In genomic region chr5:137746282-137746850, GRCm38 (mm10) we compare ENCODE assay signal across 8 mouse cellular contexts. TPM values are rescaled to one million over a fixed set of nuclear protein-coding genes. Genes with fewer than 3 reads are reported as not detected.
DNase-seq lines count a peak whose midpoint lies in the region; ATAC-seq lines count a peak whose summit lies in the region.

No protein-coding gene starts in this region.

- peak overlapping the region; percentile 96 for H3K9ac ChIP-seq in intestine, embryonic 16.5 days (ENCODE audit: low read depth, low read length)
- peak overlapping the region; percentile 79 for H3K9ac ChIP-seq in lung, embryonic 15.5 days

- no peaks in the 10 kb centered on the region for H3K9me3 ChIP-seq in intestine, embryonic 16.5 days (ENCODE audit: control insufficient read depth, low read length)
- no peaks in the 10 kb centered on the region for H3K9me3 ChIP-seq in lung, embryonic 15.5 days

- peak; percentile 56 for ATAC-seq in intestine, embryonic 16.5 days
- ATAC-seq in lung, embryonic 15.5 days (ENCODE audit: borderline replicate concordance, extremely low read depth, low FRiP score, low TSS enrichment): peak; percentile 32
- peak; percentile 7; the same call in 1 of the 2 replicates for ATAC-seq in neutrophil, adult 5-6 weeks (ENCODE audit: extremely low read depth, insufficient number of reproducible peaks, low FRiP score, poor library complexity, severe bottlenecking)

- peak overlapping the region; percentile 97 for H3K4me2 ChIP-seq in intestine, embryonic 16.5 days (ENCODE audit: low read depth, low read length)
- peak overlapping the region; percentile 89 for H3K4me2 ChIP-seq in lung, embryonic 15.5 days

- H3K4me1 ChIP-seq in intestine, embryonic 16.5 days (ENCODE audit: control insufficient read depth, insufficient read depth, low read length): peaks cover 28% of the 10 kb centered on the region
- peaks cover 41% of the 10 kb centered on the region for H3K4me1 ChIP-seq in lung, embryonic 15.5 days

- H3K27ac ChIP-seq in intestine, embryonic 16.5 days (ENCODE audit: low read length): peak overlapping the region; percentile 99
- H3K27ac ChIP-seq in lung, embryonic 15.5 days: peak overlapping the region; percentile 99

- WGBS in intestine, embryonic 16.5 days: under 1% methylated on average over 20 of the region's 20 CpGs
- 0% methylated on average over 20 of the region's 20 CpGs for WGBS in lung, embryonic 15.5 days

- no peaks in the 10 kb centered on the region for H3K27me3 ChIP-seq in intestine, embryonic 16.5 days (replicated peaks; ENCODE audit: control insufficient read depth, insufficient read depth, low read length)
- no peaks in the 10 kb centered on the region for H3K27me3 ChIP-seq in lung, embryonic 15.5 days

- peak overlapping the region; percentile 89 for H3K4me3 ChIP-seq in intestine, embryonic 16.5 days (ENCODE audit: low read length)
- peak overlapping the region; percentile 86 for H3K4me3 ChIP-seq in lung, embryonic 15.5 days

- DNase-seq in frontal cortex, postnatal 10 days (ENCODE audit: low spot score in 2 of 2): peak; percentile 27 to 52
- DNase-seq in frontal cortex, adult 2 months (ENCODE audit: extremely low spot score in 1 of 2, low spot score in 1 of 2): no peak
- DNase-seq in c-Kit-positive CD71-positive TER-119-negative erythroid progenitor cells, embryonic 14.5 days (ENCODE audit: low read depth): peak; percentile 56
- peak; percentile 70 for DNase-seq in gastrocnemius, postnatal 25 days
- DNase-seq in urinary bladder, postnatal 4 days (ENCODE audit: low spot score in 2 of 2): peak; percentile 70 to 79

- no peaks in the 10 kb centered on the region; the same call in 1 of the 2 replicates for H3K36me3 ChIP-seq in intestine, embryonic 16.5 days (ENCODE audit: control insufficient read depth, insufficient read depth, low read length)
- H3K36me3 ChIP-seq in lung, embryonic 15.5 days: peaks cover 8% of the 10 kb centered on the region

RNA-seq across cellular contexts. Expression of gene Tsc22d4, which starts 0.8 kb away (rescaled TPM):
- polyA plus RNA-seq in frontal cortex, adult 2 months (2012; rRNA removed): 273 and 360 TPM in 2 replicates
- 10 to 100 TPM; 57.8 to 59.1 TPM for total RNA-seq in gastrocnemius, postnatal 25 days (2021)
- 116 and 122 TPM in 2 replicates for polyA plus RNA-seq in intestine, embryonic 16.5 days (2015; fragmentation: Nextera tagmentation; extraction: Ambion mirVana)
- 136 and 150 TPM in 2 replicates for polyA plus RNA-seq in lung, embryonic 15.5 days (2015; fragmentation: Nextera tagmentation; extraction: Ambion mirVana)
- total RNA-seq in neutrophil, adult 5-6 weeks (2017): 170 TPM in 2 replicates

RNA-seq across cellular contexts. Expression of gene Nyap1, which starts 5.0 kb away (rescaled TPM):
- polyA plus RNA-seq in frontal cortex, adult 2 months (2012; rRNA removed): 55.0 and 60.9 TPM in 2 replicates
- under 1 TPM; 0.10 to 0.35 TPM for total RNA-seq in gastrocnemius, postnatal 25 days (2021)
- polyA plus RNA-seq in intestine, embryonic 16.5 days (2015; fragmentation: Nextera tagmentation; extraction: Ambion mirVana): 2.2 and 2.3 TPM in 2 replicates
- polyA plus RNA-seq in lung, embryonic 15.5 days (2015; fragmentation: Nextera tagmentation; extraction: Ambion mirVana): 1.6 and 1.8 TPM in 2 replicates
- 0.12 TPM in 2 replicates for total RNA-seq in neutrophil, adult 5-6 weeks (2017)

RNA-seq across cellular contexts. Expression of gene Ppp1r35, which starts 32.3 kb away (rescaled TPM):
- 24.2 and 25.9 TPM in 2 replicates for polyA plus RNA-seq in frontal cortex, adult 2 months (2012; rRNA removed)
- total RNA-seq in gastrocnemius, postnatal 25 days (2021): 1 to 10 TPM; 7.1 to 8.9 TPM
- 19.3 and 19.8 TPM in 2 replicates for polyA plus RNA-seq in intestine, embryonic 16.5 days (2015; fragmentation: Nextera tagmentation; extraction: Ambion mirVana)
- 33.7 and 33.9 TPM in 2 replicates for polyA plus RNA-seq in lung, embryonic 15.5 days (2015; fragmentation: Nextera tagmentation; extraction: Ambion mirVana)
- 9.7 and 12.8 TPM in 2 replicates for total RNA-seq in neutrophil, adult 5-6 weeks (2017)

RNA-seq across cellular contexts. Expression of gene Mepce, which starts 41.1 kb away (rescaled TPM):
- 39.1 and 42.6 TPM in 2 replicates for polyA plus RNA-seq in frontal cortex, adult 2 months (2012; rRNA removed)
- 10 to 100 TPM; 14.7 to 20.1 TPM for total RNA-seq in gastrocnemius, postnatal 25 days (2021)
- 7.1 and 7.4 TPM in 2 replicates for polyA plus RNA-seq in intestine, embryonic 16.5 days (2015; fragmentation: Nextera tagmentation; extraction: Ambion mirVana)
- polyA plus RNA-seq in lung, embryonic 15.5 days (2015; fragmentation: Nextera tagmentation; extraction: Ambion mirVana): 11.5 and 12.3 TPM in 2 replicates
- 36.5 and 42.2 TPM in 2 replicates for total RNA-seq in neutrophil, adult 5-6 weeks (2017)

RNA-seq across cellular contexts. Expression of gene Zcwpw1, which starts 41.2 kb away (rescaled TPM):
- 14.1 and 15.3 TPM in 2 replicates for polyA plus RNA-seq in frontal cortex, adult 2 months (2012; rRNA removed)
- total RNA-seq in gastrocnemius, postnatal 25 days (2021): under 1 TPM in 1 of 2 experiments, not detected in 1; 0.35 TPM
- 11.0 and 11.8 TPM in 2 replicates for polyA plus RNA-seq in intestine, embryonic 16.5 days (2015; fragmentation: Nextera tagmentation; extraction: Ambion mirVana)
- 23.1 and 28.2 TPM in 2 replicates for polyA plus RNA-seq in lung, embryonic 15.5 days (2015; fragmentation: Nextera tagmentation; extraction: Ambion mirVana)
- total RNA-seq in neutrophil, adult 5-6 weeks (2017): 24.7 and 29.4 TPM in 2 replicates

Comparison
In these comparisons a context has a peak if more than half of its experiments do, and no peak if none do; other contexts are left out.
1. DNase-seq: peak in frontal cortex, postnatal 10 days (2 of 2), c-Kit-positive CD71-positive TER-119-negative erythroid progenitor cells, embryonic 14.5 days (single experiment), gastrocnemius, postnatal 25 days (single experiment) and urinary bladder, postnatal 4 days (2 of 2); none in frontal cortex, adult 2 months (0 of 2).
2. RNA of gene Nyap1, which starts 5.0 kb away (polyA plus RNA-seq): 55.0 to 60.9 TPM in frontal cortex, adult 2 months; 2.2 to 2.3 TPM in intestine, embryonic 16.5 days and 1.6 to 1.8 TPM in lung, embryonic 15.5 days; every median in the first group is over 10 times any median in the second.
3. Peak in every context shown above with its lines, with median percentiles within 50 percentile points of each other: ATAC-seq.